Mouse (Mus musculus) C2C12 (cell line): Measurements from ENCODE around the gene Cpne9.
A peak's percentile ranks its signal among the peaks of the same experiment; 100 is the strongest.

Experiments used
- CTCF ChIP-seq: IDR thresholded peaks from one replicate; pipeline ENCODE4 v1.5.1; 2011; ENCODE audit not compliant: control insufficient read depth, insufficient read depth, insufficient read length
- MAX ChIP-seq: IDR thresholded peaks from one replicate; pipeline ENCODE4 v1.6.1; 2011; ENCODE audit warnings: mild to moderate bottlenecking, control low read depth
- MYOG ChIP-seq: IDR thresholded peaks from one replicate; pipeline ENCODE4 v1.6.1; 2011; ENCODE audit not compliant: control insufficient read depth, insufficient read length; ENCODE audit errors: extremely low read depth
- USF1 ChIP-seq: IDR thresholded peaks from one replicate; pipeline ENCODE4 v1.6.1; 2011; ENCODE audit warnings: low read depth, mild to moderate bottlenecking, control low read depth, moderate library complexity

DNA sequence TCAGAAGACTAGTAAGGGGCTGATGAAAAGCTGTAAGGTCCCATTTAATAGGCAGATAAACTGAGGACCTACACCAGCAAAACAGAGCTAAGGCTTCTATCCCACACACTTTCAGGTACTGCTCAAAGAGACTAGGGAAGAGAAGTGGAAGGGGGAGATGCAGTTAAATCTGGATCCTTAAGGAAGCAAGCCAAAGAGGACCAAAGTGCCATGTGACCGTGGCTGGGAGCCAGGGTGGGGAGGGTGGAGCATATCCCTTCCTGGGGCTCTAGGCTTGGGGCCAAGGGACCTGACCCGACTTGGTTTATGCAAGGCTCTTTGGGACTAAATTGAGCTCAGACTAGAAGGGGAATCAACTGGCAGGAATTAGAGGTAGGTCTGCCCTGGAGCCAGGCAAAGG, 62.2 kb downstream of the Cpne9 start:
- no peak for TF ChIP-seq CTCF
- TF ChIP-seq MAX = no peak
- TF ChIP-seq USF1 = peak; percentile 59
- TF ChIP-seq MYOG = no peak
